Mouse (Mus musculus) hindbrain, embryonic 10.5 days (tissue): ENCODE measurements around the gene Ctns. TPM values are rescaled to one million over a fixed set of nuclear protein-coding genes. Genes with fewer than 3 reads are reported as not detected.

Experiments used
- polyA plus RNA-seq: library from polyadenylated mRNA; unstranded; fragments of >200 nt; fragmentation: Nextera tagmentation; extraction: Ambion mirVana; gene quantifications from 2 replicates; pipeline ENCODE4 v1.2.1, GENCODE M21; 2016

Gene Ctns
- polyA plus RNA-seq, 1 experiment from 2014 or later: 19.9 TPM

Other genes starting within 250 kb of the Ctns start
- 1.4 and 1.6 TPM in 2 replicates for gene Atp2a3, start 237.9 kb downstream of the Ctns start, polyA plus RNA-seq
- 0.83 and 1.8 TPM in 2 replicates for gene P2rx1, start 199.9 kb downstream of the Ctns start, polyA plus RNA-seq
- 5.8 and 6.6 TPM in 2 replicates for gene Camkk1, start 180.0 kb downstream of the Ctns start, polyA plus RNA-seq
- gene Ncbp3, start 151.3 kb downstream of the Ctns start, polyA plus RNA-seq: 10.5 and 12.4 TPM in 2 replicates
- gene Itgae, start 108.5 kb downstream of the Ctns start, polyA plus RNA-seq: 0.35 and 0.47 TPM in 2 replicates
- gene Haspin, start 60.7 kb downstream of the Ctns start, polyA plus RNA-seq: 19.8 and 24.2 TPM in 2 replicates
- gene P2rx5, start 38.6 kb downstream of the Ctns start, polyA plus RNA-seq: 0.10 and 0.32 TPM in 2 replicates
- 132 and 134 TPM in 2 replicates for gene Emc6, start 22.0 kb downstream of the Ctns start, polyA plus RNA-seq
- 207 and 237 TPM in 2 replicates for gene Tax1bp3, start 22.0 kb downstream of the Ctns start, polyA plus RNA-seq
- gene Shpk, start 418 bp upstream of the Ctns start, polyA plus RNA-seq: 1.1 and 1.7 TPM in 2 replicates
- gene Trpv1, start 35.2 kb upstream of the Ctns start, polyA plus RNA-seq: not detected in 2 replicates
- gene Trpv3, start 68.3 kb upstream of the Ctns start, polyA plus RNA-seq: 0.09 TPM in 1 of 2 replicates, not detected in the other
- 0.25 TPM in 1 of 2 replicates, not detected in the other for gene Aspa, start 130.6 kb upstream of the Ctns start, polyA plus RNA-seq
- gene Gm49340, start 130.7 kb upstream of the Ctns start, polyA plus RNA-seq: not detected in 2 replicates
- not detected in 2 replicates for gene Spata22, start 130.7 kb upstream of the Ctns start, polyA plus RNA-seq
- gene Olfr20, start 151.7 kb upstream of the Ctns start, polyA plus RNA-seq: not detected in 2 replicates
- not detected in 2 replicates for gene Olfr376, start 172.2 kb upstream of the Ctns start, polyA plus RNA-seq
- not detected in 2 replicates for gene Olfr1, start 200.6 kb upstream of the Ctns start, polyA plus RNA-seq
- gene Olfr378, start 229.4 kb upstream of the Ctns start, polyA plus RNA-seq: not detected in 2 replicates